Mouse (Mus musculus): Measurements from ENCODE around the gene Bcl3. TPM values are rescaled to one million over a fixed set of nuclear protein-coding genes. Genes with fewer than 3 reads are reported as not detected.

Gene Bcl3
- polyA plus RNA-seq, 1 experiment from 2014 or later: 0.54 TPM

DNA sequence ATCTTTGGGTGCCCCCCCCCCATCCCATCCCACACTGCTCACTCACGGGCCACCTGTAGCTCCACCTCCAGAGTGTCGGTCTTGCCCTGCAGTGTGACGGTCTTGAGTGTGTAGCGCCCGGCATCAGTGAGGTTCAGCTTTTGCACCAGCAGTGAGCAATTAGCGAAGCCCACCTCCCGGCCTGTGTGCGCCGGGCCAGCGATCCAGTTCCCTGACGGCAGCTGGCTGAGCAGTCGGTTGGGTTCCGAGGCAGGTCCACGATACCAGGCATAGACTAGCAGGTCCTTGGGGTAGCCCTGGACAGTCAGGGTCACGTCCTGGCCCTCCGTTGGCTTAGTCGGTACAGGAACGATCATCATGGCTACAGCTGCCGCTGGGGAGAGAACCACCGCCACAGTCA is 31.0 kb upstream of the Bcl3 start:
- WGBS: 91% methylated on average over 20 of the region's 20 CpGs
- peaks cover 47% of the 10 kb centered on the region for H3K27me3 ChIP-seq
- no peak overlapping the region for H3K9ac ChIP-seq (replicated peaks)
- peaks cover 6% of the 10 kb centered on the region for H3K4me1 ChIP-seq (replicated peaks)
- H3K4me3 ChIP-seq (replicated peaks): no peak overlapping the region
- ATAC-seq (ENCODE audit: insufficient number of reproducible peaks, insufficient read depth, low FRiP score, low TSS enrichment, low read depth): no peak
- no peaks in the 10 kb centered on the region for H3K36me3 ChIP-seq
- H3K27ac ChIP-seq: no peak overlapping the region
- H3K4me2 ChIP-seq: no peak overlapping the region
- no peaks in the 10 kb centered on the region for H3K9me3 ChIP-seq

- H3K27me3 ChIP-seq: peaks cover 59% of the 10 kb centered on the region
- H3K4me1 ChIP-seq (replicated peaks): peaks cover 6% of the 10 kb centered on the region
Observed at GRCm38 (mm10) chr7:19851858-19852570, 29.4 kb upstream of the Bcl3 start, which contains the start of gene Gm19345. Gm19345 (plus strand) TSS chr7:19852003.

GRCm38 (mm10) chr7:19844521-19845171 is 22.1 kb upstream of the Bcl3 start:
- H3K4me3 ChIP-seq (replicated peaks): no peak overlapping the region
- H3K27me3 ChIP-seq: peaks cover 61% of the 10 kb centered on the region
- H3K4me2 ChIP-seq: no peak overlapping the region
- no peak overlapping the region for H3K27ac ChIP-seq
- H3K9ac ChIP-seq (replicated peaks): no peak overlapping the region
- H3K9me3 ChIP-seq: no peaks in the 10 kb centered on the region
- no peak for ATAC-seq (ENCODE audit: insufficient number of reproducible peaks, insufficient read depth, low FRiP score, low TSS enrichment, low read depth)
- H3K36me3 ChIP-seq: no peaks in the 10 kb centered on the region
- 67% methylated on average over 15 of the region's 15 CpGs for WGBS
- no peaks in the 10 kb centered on the region; the same call in 1 of the 2 replicates for H3K4me1 ChIP-seq (replicated peaks)

More at GRCm38 (mm10) chr7:19851858-19852570, 29.4 kb upstream of the Bcl3 start, which contains the start of gene Gm19345:
- no peak within 1 kb of the TSS for H3K27ac ChIP-seq
- no peaks in the 10 kb centered on the region for H3K9me3 ChIP-seq
- H3K4me2 ChIP-seq: peak within 1 kb of the TSS; percentile 53
- WGBS: 3% methylated on average over 33 of the region's 33 CpGs
- peak; percentile 80 for ATAC-seq (ENCODE audit: insufficient number of reproducible peaks, insufficient read depth, low FRiP score, low TSS enrichment, low read depth)
- no peak within 1 kb of the TSS for H3K9ac ChIP-seq (replicated peaks)
- peak within 1 kb of the TSS; percentile 28 for H3K4me3 ChIP-seq (replicated peaks)
- no peaks in the 10 kb centered on the region for H3K36me3 ChIP-seq

DNA sequence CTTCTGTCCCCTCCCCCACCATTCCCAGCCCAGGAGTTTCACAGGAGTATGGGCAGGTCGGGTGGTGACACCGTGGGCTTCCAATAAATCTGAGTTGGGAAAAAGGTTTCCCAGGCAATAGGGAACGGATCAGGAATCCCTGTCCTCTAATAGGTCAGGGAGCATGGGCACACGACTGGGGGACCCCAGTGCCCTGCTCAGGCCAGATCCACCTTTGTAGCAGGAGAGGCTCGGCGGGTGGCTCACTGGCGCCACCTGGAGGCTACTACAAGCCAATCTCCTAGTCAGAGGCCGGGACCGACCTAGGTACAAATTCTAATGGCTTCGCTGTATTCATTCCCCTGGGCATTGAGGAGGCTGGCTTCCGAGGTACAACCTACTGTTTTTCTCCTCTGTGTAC is 21.0 kb upstream of the Bcl3 start:
- ATAC-seq (ENCODE audit: insufficient number of reproducible peaks, insufficient read depth, low FRiP score, low TSS enrichment, low read depth): 0 out of 2 replicates have a peak, but pooled peaks have one; percentile 69
- no peak overlapping the region for H3K4me2 ChIP-seq
- H3K9ac ChIP-seq (replicated peaks): no peak overlapping the region
- peaks cover 58% of the 10 kb centered on the region for H3K27me3 ChIP-seq
- no peaks in the 10 kb centered on the region; the same call in 1 of the 2 replicates for H3K4me1 ChIP-seq (replicated peaks)
- H3K27ac ChIP-seq: no peak overlapping the region
- 2% methylated on average over 11 of the region's 11 CpGs for WGBS
- no peaks in the 10 kb centered on the region for H3K36me3 ChIP-seq
- no peaks in the 10 kb centered on the region for H3K9me3 ChIP-seq
- no peak overlapping the region for H3K4me3 ChIP-seq (replicated peaks)

DNA sequence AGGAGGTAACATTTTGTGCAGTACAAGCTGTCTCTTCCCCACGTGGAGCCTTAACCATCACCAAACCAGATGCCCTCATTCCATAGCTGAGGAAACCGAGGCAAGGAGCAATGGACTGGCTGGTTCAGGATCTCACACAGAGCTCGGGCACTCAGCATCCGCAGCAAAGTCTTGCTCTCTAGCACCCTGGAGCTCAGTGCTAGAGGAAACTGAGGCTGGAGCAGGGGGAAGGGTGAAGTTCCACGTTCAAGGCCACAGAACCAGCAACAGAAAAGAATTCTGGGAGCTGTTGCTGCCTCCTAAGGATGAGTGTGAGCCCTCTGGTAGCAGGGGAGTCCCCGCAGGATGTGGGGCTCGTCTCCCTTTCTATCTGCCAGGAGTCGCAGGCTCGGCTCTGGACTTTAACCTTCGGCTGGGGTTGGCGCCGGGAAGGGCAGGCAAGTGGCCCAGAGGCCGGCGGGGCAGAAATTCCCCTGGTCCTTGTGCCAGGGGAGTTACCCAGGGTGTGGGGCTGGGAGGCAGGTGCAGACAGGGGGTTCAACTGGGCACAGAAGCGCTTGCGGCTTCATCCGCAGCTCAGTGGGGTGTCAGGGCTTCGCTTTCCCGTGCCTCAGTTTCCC is 20.4 kb upstream of the Bcl3 start:
- Histone ChIP-seq H3K9me3 (no peaks in the 10 kb centered on the region), H3K4me2 (no peak overlapping the region), H3K4me3 (replicated peaks) (no peak overlapping the region), H3K27me3 (peaks cover 52% of the 10 kb centered on the region), H3K9ac (replicated peaks) (no peak overlapping the region; the same call in 1 of the 2 replicates), H3K36me3 (no peaks in the 10 kb centered on the region), H3K27ac (no peak overlapping the region), H3K4me1 (replicated peaks) (no peaks in the 10 kb centered on the region; the same call in 1 of the 2 replicates)
- WGBS: 28% methylated on average over 19 of the region's 19 CpGs
- no peak for ATAC-seq (ENCODE audit: insufficient number of reproducible peaks, insufficient read depth, low FRiP score, low TSS enrichment, low read depth)

DNA sequence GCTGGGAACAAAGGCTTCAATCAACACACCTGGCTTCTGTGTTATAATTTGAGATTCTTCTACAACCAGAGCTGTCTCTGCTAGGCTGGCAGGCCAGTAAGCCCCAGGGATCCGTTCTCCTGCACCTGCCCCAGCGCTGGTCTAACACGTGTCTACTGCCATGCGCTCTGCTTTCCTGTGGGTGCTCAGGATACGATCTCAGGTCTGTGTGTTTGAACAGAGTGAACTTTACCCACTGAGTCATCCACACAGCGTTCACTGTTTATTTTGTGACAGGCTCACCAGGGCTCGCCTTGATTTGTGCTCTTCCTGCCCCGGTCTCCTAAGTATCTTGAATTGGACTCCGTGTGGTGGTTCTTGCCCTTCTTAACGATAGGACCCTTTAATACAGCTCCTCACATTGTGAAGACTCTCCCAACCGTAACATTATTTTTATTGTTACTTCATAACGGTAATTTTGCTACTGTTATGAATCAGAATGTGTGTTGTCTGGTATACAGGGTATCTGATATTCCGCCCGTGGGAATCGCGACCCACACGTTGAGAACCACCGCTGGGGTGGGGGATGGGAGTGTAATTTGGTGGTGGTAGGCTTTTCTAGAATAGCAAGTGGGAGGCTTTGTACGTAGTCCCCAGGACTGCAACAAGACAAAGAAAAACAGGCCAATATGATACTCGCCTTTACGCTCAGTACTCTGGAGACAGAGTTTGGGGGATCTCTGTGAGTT is 19.3 kb upstream of the Bcl3 start:
- WGBS: 84% methylated on average over 21 of the region's 21 CpGs
- no peaks in the 10 kb centered on the region for H3K4me1 ChIP-seq (replicated peaks)
- H3K36me3 ChIP-seq: no peaks in the 10 kb centered on the region
- no peak overlapping the region for H3K27ac ChIP-seq
- no peaks in the 10 kb centered on the region for H3K9me3 ChIP-seq
- H3K4me2 ChIP-seq: no peak overlapping the region
- H3K27me3 ChIP-seq: peaks cover 41% of the 10 kb centered on the region
- H3K4me3 ChIP-seq (replicated peaks): no peak overlapping the region
- no peak for ATAC-seq (ENCODE audit: insufficient number of reproducible peaks, insufficient read depth, low FRiP score, low TSS enrichment, low read depth)
- H3K9ac ChIP-seq (replicated peaks): no peak overlapping the region

DNA sequence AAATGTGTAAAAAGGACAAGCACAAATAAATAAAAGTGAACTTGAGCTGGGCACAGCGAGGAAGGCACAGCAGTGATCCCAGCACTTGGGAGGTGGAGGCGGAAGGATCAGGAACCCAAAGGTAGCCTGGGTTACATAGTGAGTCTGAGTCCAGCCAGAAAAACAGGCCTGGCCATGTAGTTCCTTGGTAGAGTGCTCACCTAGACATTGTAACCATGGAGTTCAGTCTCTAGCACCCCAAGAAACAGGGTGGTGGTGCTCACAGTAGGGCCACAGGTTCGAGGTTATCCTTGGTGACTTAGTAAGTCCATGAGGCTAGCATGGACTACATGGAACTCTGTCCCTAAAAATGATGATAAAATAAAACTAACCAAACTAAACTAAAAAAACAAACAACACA is 18.4 kb upstream of the Bcl3 start:
- Histone ChIP-seq H3K27me3 (peaks cover 34% of the 10 kb centered on the region), H3K27ac (no peak overlapping the region), H3K4me3 (replicated peaks) (no peak overlapping the region), H3K36me3 (no peaks in the 10 kb centered on the region), H3K9me3 (no peaks in the 10 kb centered on the region), H3K4me2 (no peak overlapping the region), H3K9ac (replicated peaks) (no peak overlapping the region), H3K4me1 (replicated peaks) (no peaks in the 10 kb centered on the region)
- ATAC-seq (ENCODE audit: insufficient number of reproducible peaks, insufficient read depth, low FRiP score, low TSS enrichment, low read depth): no peak
- 77% methylated on average over 3 of the region's 3 CpGs for WGBS

DNA sequence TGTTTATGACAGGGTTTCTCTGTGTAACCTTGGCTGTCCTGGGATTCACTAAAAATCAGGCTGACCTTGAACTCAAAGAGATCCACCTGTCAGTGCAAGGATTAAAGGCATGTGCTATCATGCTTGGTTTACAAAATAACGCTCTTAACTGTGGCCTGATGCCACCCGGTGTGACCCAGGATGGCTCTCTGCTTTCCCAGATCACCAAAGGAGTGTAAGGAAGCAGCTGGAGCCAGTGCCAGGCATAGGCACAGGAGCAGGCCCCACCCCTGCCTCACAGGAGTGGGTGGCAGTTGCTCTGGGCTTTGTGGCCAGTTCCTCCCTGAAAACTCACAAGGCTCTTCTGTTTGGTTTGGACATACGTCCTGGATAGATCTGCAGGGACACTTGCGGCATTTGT is 17.8 kb upstream of the Bcl3 start:
- ATAC-seq (ENCODE audit: insufficient number of reproducible peaks, insufficient read depth, low FRiP score, low TSS enrichment, low read depth): no peak
- H3K36me3 ChIP-seq: no peaks in the 10 kb centered on the region
- WGBS: 79% methylated on average over 4 of the region's 4 CpGs
- no peak overlapping the region for H3K4me2 ChIP-seq
- no peak overlapping the region for H3K4me3 ChIP-seq (replicated peaks)
- no peak overlapping the region for H3K27ac ChIP-seq
- H3K9me3 ChIP-seq: no peaks in the 10 kb centered on the region
- H3K27me3 ChIP-seq: peaks cover 30% of the 10 kb centered on the region
- H3K9ac ChIP-seq (replicated peaks): no peak overlapping the region
- H3K4me1 ChIP-seq (replicated peaks): no peaks in the 10 kb centered on the region

- Histone ChIP-seq H3K4me2 (no peak overlapping the region), H3K9me3 (no peaks in the 10 kb centered on the region), H3K4me3 (replicated peaks) (no peak overlapping the region), H3K36me3 (no peaks in the 10 kb centered on the region), H3K27me3 (peaks cover 7% of the 10 kb centered on the region; the same call in 1 of the 2 replicates), H3K27ac (no peak overlapping the region), H3K4me1 (replicated peaks) (no peaks in the 10 kb centered on the region), H3K9ac (replicated peaks) (no peak overlapping the region)
- no peak for ATAC-seq (ENCODE audit: insufficient number of reproducible peaks, insufficient read depth, low FRiP score, low TSS enrichment, low read depth)
- 58% methylated on average over 3 of the region's 3 CpGs for WGBS
Observed at GRCm38 (mm10) chr7:19836843-19837242, 14.3 kb upstream of the Bcl3 start.

DNA sequence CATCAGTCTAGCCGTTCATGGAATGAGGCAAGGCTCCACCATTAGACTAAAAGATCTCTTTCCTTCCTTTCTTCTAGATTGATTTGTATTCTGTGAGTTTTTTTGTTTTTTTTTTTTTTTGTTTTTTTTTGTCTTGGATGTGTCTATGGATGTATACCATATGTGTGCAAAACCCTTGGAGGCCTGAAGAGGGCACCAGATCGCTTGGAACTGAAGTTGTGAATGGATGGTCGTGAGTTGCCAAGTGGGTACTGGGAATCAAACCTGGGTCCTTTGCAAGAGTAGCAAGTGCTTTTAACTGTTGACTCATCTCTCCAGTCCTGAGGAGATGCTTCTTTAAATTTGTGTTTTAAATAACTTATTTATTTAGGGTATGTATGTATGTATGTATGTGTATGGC is 11.5 kb upstream of the Bcl3 start:
- Histone ChIP-seq H3K36me3 (no peaks in the 10 kb centered on the region), H3K27ac (no peak overlapping the region), H3K9me3 (0 out of 2 replicates have a peak, but pooled peaks cover 4% of the 10 kb centered on the region), H3K4me1 (replicated peaks) (peaks cover 5% of the 10 kb centered on the region), H3K9ac (replicated peaks) (no peak overlapping the region), H3K27me3 (0 out of 2 replicates have a peak, but pooled peaks cover 3% of the 10 kb centered on the region), H3K4me2 (no peak overlapping the region), H3K4me3 (replicated peaks) (no peak overlapping the region)
- 63% methylated on average over 3 of the region's 3 CpGs for WGBS
- ATAC-seq (ENCODE audit: insufficient number of reproducible peaks, insufficient read depth, low FRiP score, low TSS enrichment, low read depth): no peak

DNA sequence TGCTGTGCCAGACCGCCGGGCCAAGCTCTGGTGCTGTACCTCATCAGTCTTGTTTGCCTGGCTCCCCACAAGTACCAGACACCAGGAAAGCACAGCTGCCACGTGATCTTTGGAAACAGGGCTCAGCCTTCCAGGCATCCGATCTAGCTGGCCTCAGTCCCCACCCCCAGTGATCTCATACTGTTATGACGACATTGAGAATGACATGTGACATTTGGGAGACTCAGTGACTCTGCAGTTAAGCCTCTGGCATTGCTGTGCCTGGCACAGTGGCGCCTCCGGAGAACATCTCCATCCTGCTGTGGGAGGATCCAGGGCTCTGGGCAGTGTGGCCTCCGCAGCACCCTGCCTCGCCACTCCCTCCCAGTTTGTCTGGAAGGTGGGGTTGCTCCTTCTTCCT is 9.3 kb upstream of the Bcl3 start:
- H3K4me1 ChIP-seq (replicated peaks): peaks cover 5% of the 10 kb centered on the region
- no peak overlapping the region for H3K4me2 ChIP-seq
- WGBS: 50% methylated on average over 9 of the region's 9 CpGs
- 0 out of 2 replicates have a peak, but pooled peaks cover 3% of the 10 kb centered on the region for H3K27me3 ChIP-seq
- no peak for ATAC-seq (ENCODE audit: insufficient number of reproducible peaks, insufficient read depth, low FRiP score, low TSS enrichment, low read depth)
- H3K36me3 ChIP-seq: no peaks in the 10 kb centered on the region
- H3K9me3 ChIP-seq: 0 out of 2 replicates have a peak, but pooled peaks cover 4% of the 10 kb centered on the region
- no peak overlapping the region for H3K27ac ChIP-seq
- H3K9ac ChIP-seq (replicated peaks): no peak overlapping the region
- H3K4me3 ChIP-seq (replicated peaks): no peak overlapping the region
